Mouse (Mus musculus): ENCODE data around the gene Adamts14.

Gene Adamts14

GRCm38 (mm10) chr10:61273081-61273843 lies at the start of gene Adamts14:
TSS of gene Adamts14 (minus strand) at chr10:61273438.
- no peak for DNase-seq (ENCODE audit: low spot score)

- DNase-seq (ENCODE audit: low spot score), result no peak
Observed at GRCm38 (mm10) chr10:61318527-61318926, 45.3 kb upstream of the Adamts14 start.

- no peak for DNase-seq (ENCODE audit: low spot score)
Observed at GRCm38 (mm10) chr10:61315324-61315880, 42.2 kb upstream of the Adamts14 start.

- no peak for DNase-seq (ENCODE audit: low spot score)
Observed at GRCm38 (mm10) chr10:61313750-61314149, 40.5 kb upstream of the Adamts14 start.

GRCm38 (mm10) chr10:61312754-61313153 lies 39.5 kb upstream of the Adamts14 start:
- no peak for DNase-seq (ENCODE audit: low spot score)

GRCm38 (mm10) chr10:61312159-61312558 lies 38.9 kb upstream of the Adamts14 start:
- no peak for DNase-seq (ENCODE audit: low spot score)

- DNase-seq (ENCODE audit: low spot score), result no peak
Observed at GRCm38 (mm10) chr10:61308706-61309320, 35.6 kb upstream of the Adamts14 start.

- DNase-seq (ENCODE audit: low spot score), result no peak
Observed at GRCm38 (mm10) chr10:61305928-61306590, 32.8 kb upstream of the Adamts14 start.

- no peak for DNase-seq (ENCODE audit: low spot score)
Observed at GRCm38 (mm10) chr10:61304046-61304445, 30.8 kb upstream of the Adamts14 start.

GRCm38 (mm10) chr10:61300996-61301395 lies 27.8 kb upstream of the Adamts14 start:
- no peak for DNase-seq (ENCODE audit: low spot score)

GRCm38 (mm10) chr10:61297477-61297876 lies 24.2 kb upstream of the Adamts14 start, which contains the start of gene Prf1:
TSS of gene Prf1 (plus strand) at chr10:61297833.
- no peak for DNase-seq (ENCODE audit: low spot score)

GRCm38 (mm10) chr10:61296713-61297445 lies 23.6 kb upstream of the Adamts14 start:
- DNase-seq (ENCODE audit: low spot score), result no peak

GRCm38 (mm10) chr10:61294242-61294641 lies 21.0 kb upstream of the Adamts14 start:
- DNase-seq (ENCODE audit: low spot score), result no peak

GRCm38 (mm10) chr10:61290479-61290878 lies 17.2 kb upstream of the Adamts14 start:
- no peak for DNase-seq (ENCODE audit: low spot score)

GRCm38 (mm10) chr10:61290016-61290415 lies 16.8 kb upstream of the Adamts14 start:
- DNase-seq (ENCODE audit: low spot score), result no peak

- no peak for DNase-seq (ENCODE audit: low spot score)
Observed at GRCm38 (mm10) chr10:61286246-61286645, 13.0 kb upstream of the Adamts14 start.

- DNase-seq (ENCODE audit: low spot score), result peak; percentile 47
Observed at GRCm38 (mm10) chr10:61285271-61285670, 12.0 kb upstream of the Adamts14 start.

- DNase-seq (ENCODE audit: low spot score), result no peak
Observed at GRCm38 (mm10) chr10:61284309-61284708, 11.1 kb upstream of the Adamts14 start.

- DNase-seq (ENCODE audit: low spot score), result no peak
Observed at GRCm38 (mm10) chr10:61281115-61281514, 7.9 kb upstream of the Adamts14 start.

GRCm38 (mm10) chr10:61277918-61278674 lies 4.9 kb upstream of the Adamts14 start:
- no peak for DNase-seq (ENCODE audit: low spot score)

- no peak for DNase-seq (ENCODE audit: low spot score)
Observed at GRCm38 (mm10) chr10:61277051-61277450, 3.8 kb upstream of the Adamts14 start.
